In the genomic region with DNA sequence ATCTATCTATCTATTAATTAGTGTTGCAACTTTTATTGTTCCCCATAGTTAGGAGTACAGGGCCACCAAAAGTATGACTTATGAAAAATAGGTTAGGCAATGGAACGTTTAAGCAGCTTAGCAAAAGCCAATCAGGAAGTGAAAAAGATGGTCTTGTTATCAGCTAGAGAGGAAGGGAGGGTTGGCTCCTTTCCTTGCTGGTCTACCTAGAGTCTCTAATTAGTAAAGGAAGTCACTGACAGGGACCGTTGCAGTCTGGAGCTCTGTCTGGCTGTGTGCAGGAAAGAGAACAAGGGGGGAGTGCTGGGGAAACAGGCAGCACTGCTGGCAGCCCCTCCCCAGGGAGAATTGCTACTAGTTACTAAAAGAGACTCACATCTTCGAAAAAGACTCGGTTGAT, we compare ENCODE assay signal across 18 mouse cellular contexts. TPM values are rescaled to one million over a fixed set of nuclear protein-coding genes. Genes with fewer than 3 reads are reported as not detected.
"Had no signal": no experiment of that assay in that cellular context is flagged by ENCODE, and none has a peak within 500 bp of the region (broad histone marks: within the 10 kb centered on the region; RNA-seq: fewer than 3 reads in every experiment).

No protein-coding gene starts in this region.

- DNase-seq: kidney, adult 9 months; kidney, postnatal 10 days; kidney, postnatal 4 days; left cerebral cortex, postnatal 4 days; lung, adult 18-20 months; right cerebral cortex, postnatal 25 days; thymus, postnatal 4 days had no signal

- H3K4me3 ChIP-seq: layer of hippocampus, adult 2 months; limb, embryonic 13.5 days; midbrain, embryonic 15.5 days; neural tube, embryonic 13.5 days had no signal

- H3K36me3 ChIP-seq: limb, embryonic 13.5 days; midbrain, embryonic 15.5 days; neural tube, embryonic 13.5 days had no signal

- H3K9ac ChIP-seq: limb, embryonic 13.5 days; liver, embryonic 14.5 days; midbrain, embryonic 15.5 days; neural tube, embryonic 13.5 days had no signal

- H3K4me1 ChIP-seq: limb, embryonic 13.5 days; midbrain, embryonic 15.5 days; neural tube, embryonic 13.5 days had no signal

- H3K9me3 ChIP-seq: limb, embryonic 13.5 days; midbrain, embryonic 15.5 days; neural tube, embryonic 13.5 days had no signal

- ATAC-seq: midbrain, embryonic 15.5 days had no signal

- H3K27ac ChIP-seq: layer of hippocampus, adult 2 months; limb, embryonic 13.5 days; liver, embryonic 14.5 days; midbrain, embryonic 15.5 days; neural tube, embryonic 13.5 days; stomach, postnatal 0 days had no signal

RNA-seq across cellular contexts. Expression of gene Awat2, which starts 25.5 kb away (rescaled TPM):
- total RNA-seq: layer of hippocampus, postnatal 10 days; left cerebral cortex, postnatal 10 days; left cerebral cortex, postnatal 4 days had no signal

RNA-seq across cellular contexts. Expression of gene Otud6a, which starts 39.2 kb away (rescaled TPM):
- total RNA-seq: layer of hippocampus, adult 2 months; layer of hippocampus, postnatal 10 days; left cerebral cortex, postnatal 10 days; left cerebral cortex, postnatal 4 days; liver, adult 2 months had no signal
- polyA plus RNA-seq: limb, embryonic 13.5 days; liver, adult 2 months; liver, embryonic 14.5 days; lung, embryonic 16.5 days; midbrain, embryonic 11.5 days; midbrain, embryonic 15.5 days; neural tube, embryonic 13.5 days; stomach, postnatal 0 days had no signal

RNA-seq across cellular contexts. Expression of gene Dgat2l6, which starts 56.6 kb away (rescaled TPM):
- total RNA-seq: layer of hippocampus, postnatal 10 days; left cerebral cortex, postnatal 10 days; left cerebral cortex, postnatal 4 days; liver, adult 2 months had no signal
- polyA plus RNA-seq: limb, embryonic 13.5 days; liver, adult 2 months; liver, embryonic 14.5 days; lung, embryonic 16.5 days; midbrain, embryonic 11.5 days; neural tube, embryonic 13.5 days had no signal
